Mouse (Mus musculus) large intestine, adult 2 months (tissue): Measurements from ENCODE around the gene Gpr162. TPM values are rescaled to one million over a fixed set of nuclear protein-coding genes. Genes with fewer than 3 reads are reported as not detected.

Experiments
- DNase-seq: peaks from one replicate; pipeline ENCODE4 v3.0.0-alpha.2; 2012; ENCODE audit warnings: low read depth, low spot score
- whole genome bisulfite sequencing: fragments of 180-500 bp; shearing (Covaris S2); methylation state at CpG from one replicate; pipeline ENCODE4 v1.1.7; 2018; 5-methylcytosine and 5-hydroxymethylcytosine counted together
- polyA plus RNA-seq: library from polyadenylated mRNA; depleted of rRNA; stranded (reverse); fragments of >200 nt; gene quantifications from 2 replicates; pipeline ENCODE4 v1.2.3, GENCODE M21; 2012

Gpr162 gene
- polyA plus RNA-seq, 1 experiment, result 1.1 TPM

DNA sequence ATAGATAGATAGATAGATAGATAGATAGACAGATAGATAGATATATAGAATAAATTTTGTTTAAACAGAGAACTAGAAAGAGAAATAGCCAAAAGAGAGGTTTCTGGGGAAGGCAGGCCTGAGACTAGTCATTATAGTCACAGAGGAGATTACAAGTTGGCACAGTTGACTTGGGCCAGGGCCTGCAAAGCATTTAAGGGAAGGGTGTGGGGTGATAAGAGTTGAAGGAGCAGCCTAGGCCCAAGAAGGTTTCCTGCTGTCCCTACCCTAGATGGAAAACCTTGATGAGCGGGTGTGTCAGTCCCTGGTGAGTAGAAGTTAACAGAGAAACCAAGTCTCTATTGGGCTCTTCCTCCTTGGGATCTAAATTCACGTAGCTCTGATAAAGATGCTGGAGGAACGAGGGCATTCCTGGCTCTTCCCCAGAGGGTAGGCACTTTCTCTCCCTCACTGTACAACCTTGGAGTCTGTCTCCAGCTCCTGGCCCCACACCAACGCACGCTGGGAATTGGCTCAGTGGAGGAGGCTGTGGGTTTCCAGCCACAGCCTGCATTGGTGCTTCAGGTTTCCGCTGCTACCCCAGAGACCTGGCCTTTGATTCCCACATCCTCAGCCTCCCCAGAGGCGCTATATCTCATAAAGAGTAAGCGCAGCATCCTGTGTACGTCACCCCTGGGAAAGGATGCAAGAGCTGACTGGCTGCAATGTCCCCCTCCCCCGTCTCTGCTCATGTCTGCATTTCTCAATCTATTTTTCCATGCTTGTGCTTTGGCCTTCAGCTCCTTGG lies 21.1 kb upstream of the Gpr162 start:
- DNase-seq, result no peak
- WGBS, result 64% methylated on average over 10 of the region's 10 CpGs

DNA sequence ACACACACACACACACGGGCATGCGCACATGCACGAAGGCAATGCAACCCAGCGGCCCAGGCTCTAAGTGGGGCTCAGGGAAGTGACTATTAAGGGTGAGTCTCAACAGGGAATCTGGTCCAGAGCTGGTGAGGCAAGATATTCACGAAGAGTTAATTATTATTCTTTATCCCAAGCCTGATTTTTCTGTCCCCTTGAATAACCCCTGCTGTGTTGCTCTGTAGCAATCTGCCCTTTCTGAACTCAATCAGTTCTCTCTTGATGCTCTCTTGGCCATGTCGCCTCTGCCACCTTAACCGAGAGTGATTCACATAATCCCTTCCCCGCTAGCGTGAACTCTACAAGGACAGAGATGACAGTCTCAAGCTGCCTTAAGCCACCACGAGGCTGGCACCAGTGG lies 19.6 kb upstream of the Gpr162 start:
- no peak for DNase-seq
- WGBS, result 79% methylated on average over 10 of the region's 10 CpGs

DNA sequence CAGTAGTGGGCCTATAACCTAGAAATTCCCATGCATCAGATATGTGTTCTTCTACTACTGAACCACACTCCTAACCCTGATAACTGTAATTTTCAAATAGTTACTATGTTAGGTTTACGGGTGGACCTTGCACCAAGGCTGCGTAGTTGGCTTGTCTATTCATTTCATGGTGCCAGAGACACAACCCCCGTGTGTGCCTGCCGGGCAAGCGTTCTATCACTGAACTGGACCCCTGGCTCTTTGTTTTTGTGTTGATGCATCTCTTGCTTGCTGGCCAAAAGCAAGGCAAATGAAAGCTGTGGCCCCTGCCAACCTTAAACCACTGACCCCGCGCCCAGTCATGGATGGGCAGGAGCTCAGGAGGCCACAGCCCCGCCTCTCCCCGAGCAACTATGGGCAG lies 18.0 kb upstream of the Gpr162 start:
- 65% methylated on average over 9 of the region's 9 CpGs for WGBS
- no peak for DNase-seq

DNA sequence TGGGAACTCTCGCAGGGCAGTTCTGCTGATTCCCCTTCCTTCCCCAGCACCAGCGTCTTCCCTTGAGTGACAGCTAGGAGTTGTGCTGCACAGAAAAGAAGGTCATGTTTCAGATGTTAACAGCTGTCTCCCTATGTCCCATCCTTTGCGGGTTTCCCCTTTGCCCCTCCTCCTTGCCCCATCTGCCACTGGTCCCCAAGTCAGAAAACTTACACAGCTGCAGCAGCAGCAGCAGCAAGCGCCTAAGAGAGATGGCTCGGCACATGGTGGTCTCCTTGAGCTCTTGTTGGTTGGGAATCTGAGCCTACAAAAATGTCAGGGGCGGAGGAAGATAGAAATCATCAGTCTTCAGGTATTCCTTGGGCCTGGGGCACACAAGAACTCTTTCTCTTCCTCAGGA lies 15.6 kb upstream of the Gpr162 start:
- no peak for DNase-seq
- 58% methylated on average over 6 of the region's 6 CpGs for WGBS

DNA sequence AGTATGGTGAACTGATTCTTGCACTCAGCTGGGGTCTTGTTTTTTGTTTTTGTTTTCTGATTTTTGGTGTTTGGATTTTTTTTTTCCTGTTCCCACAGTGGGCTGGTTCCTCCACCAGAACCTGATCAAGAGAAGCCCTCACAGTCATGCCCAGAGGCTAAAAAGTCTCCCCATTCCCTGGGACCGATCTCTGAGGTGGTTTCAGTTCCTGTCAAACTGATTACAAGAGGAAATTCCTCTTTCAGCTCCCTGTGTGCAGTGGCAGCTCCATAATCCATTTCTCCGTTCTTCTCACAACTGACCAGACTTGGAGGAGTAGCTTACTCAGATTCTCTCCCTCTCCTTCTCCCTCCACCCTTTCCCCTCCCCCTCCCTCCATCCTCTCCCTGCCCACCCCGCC lies 10.6 kb upstream of the Gpr162 start:
- 45% methylated on average over 2 of the region's 3 CpGs for WGBS
- no peak for DNase-seq

DNA sequence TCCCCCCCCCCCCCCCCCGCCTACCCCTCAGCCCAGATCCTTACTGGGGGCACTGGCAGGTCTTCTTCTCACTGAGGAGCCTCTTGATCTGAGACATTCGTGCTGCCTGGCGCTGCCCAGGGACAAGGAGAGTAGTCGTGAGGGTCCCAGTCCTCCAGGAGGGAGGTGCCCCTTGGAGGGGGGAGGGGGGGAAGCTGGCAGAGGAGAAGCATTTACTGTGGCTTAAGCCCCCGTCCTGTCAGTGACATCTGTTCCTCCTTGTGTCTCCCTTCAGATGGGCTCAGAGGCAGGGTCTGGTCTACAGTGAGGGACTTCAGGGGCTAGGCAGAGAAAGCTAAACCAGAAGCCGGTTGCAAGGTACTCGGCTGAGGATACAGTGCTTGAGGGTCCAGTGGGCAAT lies 2.8 kb upstream of the Gpr162 start:
- DNase-seq, result no peak
- 75% methylated on average over 7 of the region's 7 CpGs for WGBS

DNA sequence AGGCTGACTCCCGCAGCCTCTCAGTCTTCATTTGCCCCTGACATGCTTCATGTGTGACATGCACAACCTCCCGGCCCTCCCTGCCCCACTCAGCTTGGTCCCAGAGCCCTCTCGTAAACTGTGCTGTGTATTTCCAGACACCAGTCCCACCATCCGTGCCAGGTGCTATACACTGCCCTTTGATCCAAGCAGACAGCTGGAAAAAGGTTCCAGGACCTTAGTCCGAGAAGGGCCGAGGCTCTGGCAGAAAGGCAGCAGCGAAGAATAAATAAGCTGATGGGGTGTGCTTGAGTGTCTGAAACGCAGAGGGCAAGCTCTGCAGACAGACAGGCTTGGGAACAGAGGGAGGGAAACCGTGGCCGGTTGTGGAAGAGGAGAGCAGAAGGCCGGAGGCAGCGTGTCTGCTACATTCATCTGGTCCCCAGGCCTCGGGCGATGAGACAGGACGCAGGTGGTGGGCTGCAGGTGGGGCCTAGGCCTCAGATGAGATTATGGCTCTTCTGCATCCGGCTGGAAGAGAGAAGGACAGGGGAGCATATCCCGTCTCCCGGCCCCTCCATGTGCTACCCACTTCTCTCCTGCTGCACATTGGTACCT lies 2.1 kb upstream of the Gpr162 start:
- 57% methylated on average over 18 of the region's 18 CpGs for WGBS
- DNase-seq, result no peak

DNA sequence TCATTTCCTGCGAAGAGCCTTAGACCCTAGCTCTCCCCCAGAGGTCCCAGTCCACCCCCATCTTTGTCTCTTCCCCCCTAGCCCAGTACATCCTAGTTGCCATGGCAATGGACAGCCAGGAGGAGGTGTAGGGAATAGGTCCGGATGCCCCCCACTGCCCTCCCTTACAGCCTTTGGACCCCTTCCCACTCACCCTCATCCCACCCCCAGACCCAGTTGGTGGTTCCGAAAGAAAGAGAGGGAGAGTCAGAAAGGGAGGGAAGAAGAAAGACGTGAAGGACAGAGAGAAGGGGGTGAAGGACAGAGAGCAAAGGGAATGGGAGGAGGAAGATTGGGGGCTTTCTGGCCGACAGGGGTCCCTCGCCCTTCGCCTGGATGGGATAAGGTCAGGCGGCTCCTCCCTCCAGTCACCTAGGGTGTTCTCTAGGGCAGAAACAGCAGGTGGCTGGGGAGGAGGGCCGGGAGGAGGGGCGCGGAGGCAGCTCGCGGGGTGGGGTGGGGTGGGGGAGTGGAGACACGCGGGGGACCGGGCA lies 592 bp downstream of the Gpr162 start:
- WGBS, result 1% methylated on average over 15 of the region's 16 CpGs
- DNase-seq, result no peak

DNA sequence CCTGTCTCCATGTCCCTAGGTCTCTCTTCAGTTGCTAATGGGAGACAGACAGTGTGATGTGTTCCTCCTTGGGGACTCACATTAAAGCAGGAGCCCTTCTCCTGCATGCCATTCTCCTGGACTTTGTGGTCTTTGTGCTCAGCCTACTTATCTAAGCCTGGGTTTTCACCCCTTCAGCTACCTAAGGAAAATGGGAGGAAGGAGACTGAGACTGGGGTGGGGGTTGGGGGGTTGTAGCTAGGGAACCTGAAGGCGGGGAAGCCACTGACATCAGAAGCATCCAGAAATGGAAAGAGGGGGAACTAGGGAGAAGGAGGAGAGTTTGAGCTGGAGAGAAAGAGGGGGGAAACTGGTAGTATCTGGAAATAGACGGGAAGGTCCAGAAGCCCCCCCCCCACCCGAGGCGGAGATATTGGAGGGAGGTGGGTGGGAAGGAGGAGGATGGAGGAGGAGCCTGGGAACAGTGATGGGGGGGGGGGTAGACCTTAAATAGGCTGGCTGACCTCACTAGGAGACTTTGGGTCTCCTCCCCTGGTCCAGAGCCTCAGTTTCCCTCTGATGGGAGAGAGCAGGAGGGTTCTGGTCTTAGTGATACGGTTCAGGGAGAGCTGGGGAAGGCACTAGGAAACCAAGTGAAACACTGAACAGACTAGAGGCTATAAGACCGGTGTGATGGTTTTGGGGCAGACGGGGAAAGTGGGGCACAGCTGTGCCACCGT lies 1.2 kb downstream of the Gpr162 start:
- no peak for DNase-seq
- WGBS, result 22% methylated on average over 8 of the region's 8 CpGs

DNA sequence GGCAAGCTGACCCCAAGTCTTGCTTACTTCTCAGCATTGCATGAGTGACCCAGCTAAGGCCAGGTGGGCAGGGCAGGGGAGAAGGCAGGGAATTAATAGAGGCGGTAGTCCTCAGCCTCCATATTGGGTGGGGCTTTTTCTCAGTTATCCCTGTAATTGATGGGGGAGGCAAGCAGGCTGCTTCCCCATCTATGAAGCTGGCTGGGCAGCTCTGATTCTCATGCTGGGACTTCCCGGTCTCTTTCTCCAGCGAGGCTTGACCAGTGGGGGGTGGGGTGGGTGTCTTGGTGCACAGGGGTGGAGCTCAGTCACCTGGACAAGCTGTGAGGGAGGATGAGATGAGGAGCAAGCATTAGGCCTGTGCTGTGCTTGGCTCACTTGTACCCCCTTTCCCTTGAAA lies 2.0 kb downstream of the Gpr162 start:
- 29% methylated on average over 3 of the region's 3 CpGs for WGBS
- no peak for DNase-seq

DNA sequence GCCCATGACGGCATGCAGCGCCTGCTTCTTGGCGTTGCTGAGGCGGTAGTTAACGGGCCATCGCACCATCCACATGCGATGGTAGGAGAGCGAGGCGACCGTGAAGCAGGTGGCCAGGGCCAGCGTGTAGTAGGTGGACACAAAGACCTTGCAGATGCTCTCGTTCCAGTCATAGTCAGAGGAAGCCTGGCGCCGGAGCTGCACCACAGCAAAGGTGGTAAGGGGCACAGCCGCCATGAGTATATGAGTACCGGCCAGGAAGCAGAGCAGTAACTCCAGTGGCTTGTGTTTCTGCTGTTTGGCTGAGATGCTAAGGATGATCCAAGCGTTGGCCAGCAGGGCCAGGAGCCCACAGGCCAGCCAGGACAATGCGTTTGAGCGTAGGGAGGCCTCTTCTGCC lies 2.5 kb downstream of the Gpr162 start:
- WGBS, result 85% methylated on average over 19 of the region's 19 CpGs
- no peak for DNase-seq

DNA sequence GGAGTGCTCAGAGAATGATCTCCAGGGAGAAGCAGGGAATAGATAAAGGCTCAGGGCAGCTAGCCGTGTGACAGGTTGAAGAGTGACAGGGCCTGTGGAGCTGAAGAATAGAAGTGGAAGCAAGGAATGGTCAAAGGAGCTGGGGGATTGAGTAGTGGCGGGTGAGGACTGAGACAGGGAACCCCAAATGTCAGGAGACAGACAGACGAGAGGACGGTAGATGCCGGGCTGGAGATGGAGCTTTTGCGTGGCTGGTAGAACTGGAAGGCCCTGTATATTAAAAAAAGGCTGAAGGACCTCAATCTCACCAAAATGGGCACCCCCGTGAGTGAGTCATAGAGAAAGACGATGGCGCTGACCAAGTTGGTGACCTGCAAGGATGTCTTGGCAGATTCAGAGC lies 3.3 kb downstream of the Gpr162 start:
- WGBS, result 87% methylated on average over 9 of the region's 9 CpGs
- no peak for DNase-seq

DNA sequence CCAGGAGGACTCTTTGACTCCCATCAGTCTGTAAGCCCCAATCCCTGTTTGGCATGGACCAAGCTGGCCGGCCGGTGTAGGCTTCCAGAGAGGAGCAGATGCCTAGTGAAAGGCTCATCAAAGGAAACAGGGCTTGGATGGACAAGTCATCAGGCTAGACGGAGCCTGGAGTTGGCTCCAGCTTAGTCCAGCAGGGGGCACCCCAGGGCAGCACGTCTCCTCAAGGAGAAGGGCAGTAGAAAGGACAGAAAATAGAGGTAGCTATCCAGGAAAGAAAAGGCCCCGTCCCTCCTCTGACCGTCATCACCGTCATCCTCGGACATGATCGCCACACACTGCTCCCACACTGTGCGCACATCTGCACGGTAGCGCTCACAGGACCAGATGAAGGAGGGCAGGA lies 4.1 kb downstream of the Gpr162 start:
- DNase-seq, result peak; percentile 46
- 4% methylated on average over 12 of the region's 12 CpGs for WGBS

DNA sequence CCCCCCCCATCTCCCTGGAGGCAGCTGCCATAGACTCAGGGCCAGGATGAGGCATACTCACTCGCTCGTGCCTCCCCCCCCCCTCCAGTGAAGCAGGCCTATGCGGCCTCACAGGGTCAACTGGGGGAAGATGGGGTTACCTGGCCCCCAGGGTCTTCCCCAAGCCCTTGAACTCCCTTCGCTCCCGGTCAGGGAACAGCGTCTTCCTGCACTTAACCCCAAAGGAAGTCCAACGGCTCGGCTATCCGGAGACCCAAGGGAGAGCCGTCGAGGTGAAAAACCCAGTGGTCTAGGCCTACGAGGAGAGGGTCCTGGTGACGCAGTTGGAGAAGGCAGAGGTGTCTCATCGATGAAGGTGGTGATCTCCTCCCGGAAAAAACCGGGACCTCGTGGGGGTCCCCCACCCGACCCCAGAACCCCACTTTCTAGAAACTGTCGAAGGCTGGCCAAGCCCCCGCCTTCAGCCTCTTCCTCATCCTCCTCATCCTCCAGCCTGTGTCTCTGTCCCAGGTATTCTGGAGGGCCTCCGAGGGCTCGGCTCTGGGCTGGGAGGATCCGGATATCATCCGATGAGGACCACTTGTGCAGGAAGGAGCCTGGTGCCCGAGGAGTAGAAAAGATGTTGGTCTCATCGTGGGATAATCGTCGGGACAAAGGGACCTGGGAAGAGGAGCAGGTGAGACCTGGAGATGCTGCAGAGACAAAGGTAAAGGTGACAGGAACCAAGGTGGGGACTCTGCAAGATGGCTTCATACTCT lies 5.0 kb downstream of the Gpr162 start:
- DNase-seq, result no peak
- 75% methylated on average over 28 of the region's 28 CpGs for WGBS

DNA sequence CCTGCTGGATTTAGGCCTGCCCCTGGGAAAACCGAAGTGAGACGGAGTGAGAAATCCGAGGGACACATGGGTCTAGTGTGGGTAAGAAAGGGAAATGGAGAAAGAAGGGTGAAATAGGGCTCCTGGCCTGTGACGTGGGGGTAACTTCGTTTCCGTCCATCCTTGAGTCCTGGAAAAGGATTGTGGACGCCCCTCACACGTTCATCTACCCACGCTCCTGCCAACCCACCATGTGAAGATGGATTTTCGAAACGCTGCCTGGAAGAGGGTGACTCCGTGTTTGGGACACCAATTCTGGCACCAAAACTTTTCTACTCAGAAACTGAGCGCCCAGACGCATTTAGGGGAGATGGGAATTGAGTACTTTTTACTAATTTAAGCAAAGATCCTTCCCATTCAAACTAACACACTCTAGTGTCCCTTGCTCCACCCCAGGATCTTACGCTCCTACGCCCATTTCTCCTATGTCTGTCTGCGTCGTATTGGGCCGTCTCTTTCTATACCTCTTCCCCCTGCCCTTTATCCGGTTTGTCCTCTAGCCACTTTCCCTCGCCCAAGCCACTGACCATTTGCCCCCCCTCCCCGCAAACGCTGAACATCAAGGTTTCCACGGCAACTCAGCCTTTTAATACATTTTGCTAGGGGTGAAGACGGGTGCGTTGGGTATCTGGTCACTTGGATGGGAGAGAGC lies 5.8 kb downstream of the Gpr162 start:
- WGBS, result 30% methylated on average over 26 of the region's 26 CpGs
- no peak for DNase-seq

DNA sequence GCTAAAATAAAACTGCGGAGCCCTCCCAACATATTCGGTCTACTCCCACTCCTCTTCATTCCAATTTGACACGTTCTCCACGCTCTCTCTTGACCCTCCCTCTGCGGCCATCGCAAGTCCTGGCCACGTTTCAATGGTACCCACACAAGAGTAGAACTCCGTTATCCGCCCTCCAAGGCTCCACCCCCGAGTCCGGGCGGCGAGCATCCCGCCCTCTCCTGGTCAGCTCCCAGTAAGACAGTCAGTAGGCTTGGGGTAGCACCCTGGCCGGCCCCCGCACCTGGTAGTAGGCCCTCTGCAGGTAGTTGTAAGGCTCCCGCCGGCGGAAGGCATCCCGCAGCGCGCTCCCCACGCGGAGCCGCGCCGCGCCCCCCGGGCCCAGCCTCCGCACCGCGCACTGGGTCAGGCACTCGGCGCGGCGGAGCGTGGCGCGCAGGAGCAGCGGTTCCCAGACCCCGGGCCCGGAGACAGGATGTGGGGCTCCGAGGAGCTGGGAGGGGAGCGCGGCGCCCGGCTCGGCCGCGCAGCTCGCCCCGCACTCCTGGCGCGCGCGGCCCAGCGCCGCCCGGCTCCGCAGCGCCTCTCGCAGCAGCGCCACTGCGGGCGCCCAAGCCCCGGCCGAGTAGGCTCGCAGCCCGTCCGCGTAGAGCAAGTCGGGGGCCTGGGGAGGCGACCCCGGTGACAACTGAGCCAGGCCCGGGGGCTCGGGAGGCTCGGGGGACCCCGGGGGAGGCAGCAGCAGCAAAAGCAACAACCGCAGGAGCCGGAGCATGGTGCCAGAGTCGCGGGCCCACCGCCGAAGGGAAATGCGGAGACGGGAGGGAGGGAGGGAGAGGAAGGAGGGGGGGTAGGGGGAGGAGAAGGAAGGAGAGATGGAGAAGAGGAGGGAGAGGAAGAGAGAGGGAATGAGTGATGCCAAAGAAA lies 6.6 kb downstream of the Gpr162 start, which contains the start of gene P3h3:
P3h3 (minus strand) TSS at position 837 of the 924 bp plus-strand sequence.
- no peak for DNase-seq
- 2% methylated on average over 86 of the region's 86 CpGs for WGBS

DNA sequence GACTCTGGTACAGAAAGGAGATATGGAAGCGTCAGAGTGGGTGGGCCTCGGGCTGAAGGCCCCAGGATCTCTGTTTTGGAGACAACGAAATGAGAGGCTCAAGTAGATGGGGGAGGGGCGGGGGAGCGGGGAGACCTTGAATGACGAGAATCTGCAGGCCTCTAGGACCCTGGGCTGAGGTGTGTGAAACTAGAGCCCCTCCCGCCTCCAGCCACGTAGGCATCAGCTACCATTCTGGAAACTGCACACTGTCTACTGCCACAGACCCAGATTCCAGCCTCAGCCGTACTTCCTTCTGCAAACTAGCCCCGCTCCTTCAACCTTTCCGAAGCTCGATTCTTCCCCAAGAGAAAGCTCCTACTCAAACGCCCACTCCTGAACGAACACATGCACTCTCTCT lies 7.5 kb downstream of the Gpr162 start:
- WGBS, result 33% methylated on average over 14 of the region's 14 CpGs
- no peak for DNase-seq

DNA sequence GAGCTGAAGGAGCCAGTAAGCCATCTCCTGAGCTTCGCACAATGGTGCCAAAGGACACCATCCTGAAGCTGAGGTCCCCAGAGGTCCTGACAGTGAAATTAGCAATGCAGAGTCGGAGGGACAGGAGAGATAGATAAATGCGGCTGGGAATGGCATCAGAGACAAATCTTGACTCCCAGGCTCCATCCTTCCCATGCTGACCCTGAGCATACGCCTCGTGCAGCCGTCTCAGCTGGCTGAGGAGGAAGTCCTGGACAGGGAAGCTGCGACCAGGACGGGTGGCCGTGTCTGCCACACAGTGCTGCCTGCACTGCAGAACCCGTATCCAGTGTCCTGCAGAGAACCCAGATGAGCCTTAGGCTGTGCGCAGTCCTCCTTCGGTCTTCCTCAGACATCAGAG lies 9.1 kb downstream of the Gpr162 start:
- 66% methylated on average over 12 of the region's 12 CpGs for WGBS
- no peak for DNase-seq
